Mouse (Mus musculus) mature B cell (primary cell): ENCODE measurements around the gene Spred1.

ENCODE experiments used
- in situ Hi-C: fragments of 300-500 bp; cut with MboI; formaldehyde crosslinking; loops from 2 replicates; pipeline ENCODE4 v1.14.3; 2019

Gene Spred1

DNA sequence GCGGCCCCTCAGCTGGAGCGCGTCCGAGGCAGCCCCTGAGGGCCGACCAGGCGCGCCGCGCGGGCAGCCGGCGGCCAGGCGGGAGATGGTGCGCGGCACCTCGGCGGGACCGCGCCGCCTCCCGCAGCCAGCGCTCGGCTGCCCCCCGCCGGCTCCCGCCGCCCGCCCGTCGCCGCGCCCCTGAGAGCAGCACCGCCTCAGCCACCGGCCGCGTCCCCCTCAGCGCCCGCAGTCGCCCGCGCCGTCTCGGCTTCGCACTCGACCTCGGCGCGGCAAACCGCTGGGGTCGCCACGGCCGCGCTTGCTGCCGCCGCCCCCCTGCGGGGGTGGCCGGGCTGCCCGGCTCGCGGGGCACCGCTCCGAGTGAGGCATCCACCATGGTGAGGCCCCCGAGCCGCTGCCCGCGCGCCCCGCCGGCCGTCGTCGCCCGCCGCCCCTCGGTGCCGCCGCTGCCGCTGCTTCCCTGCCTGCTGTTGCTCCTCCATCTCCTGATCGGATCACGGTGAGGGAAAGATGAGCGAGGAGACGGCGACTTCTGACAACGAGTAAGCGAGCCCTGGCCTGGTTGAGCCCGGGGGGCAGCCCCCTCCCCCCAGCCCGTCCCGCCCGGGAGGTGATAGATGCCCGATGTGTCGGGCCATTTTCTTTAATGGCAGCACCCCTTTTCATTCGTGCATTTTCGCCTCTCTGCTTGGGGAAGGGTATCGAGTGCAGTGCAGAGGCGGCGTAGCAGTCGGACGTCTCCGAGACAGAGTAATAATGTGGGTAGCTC lies at the start of gene Spred1:
Gene Spred1 (plus strand): TSS at position 163 of the 772 bp plus-strand sequence.
- in situ Hi-C loops = no loop called here

- in situ Hi-C loops = no loop called here
Observed at GRCm38 (mm10) chr2:117071596-117071995, 49.6 kb upstream of the Spred1 start.

DNA sequence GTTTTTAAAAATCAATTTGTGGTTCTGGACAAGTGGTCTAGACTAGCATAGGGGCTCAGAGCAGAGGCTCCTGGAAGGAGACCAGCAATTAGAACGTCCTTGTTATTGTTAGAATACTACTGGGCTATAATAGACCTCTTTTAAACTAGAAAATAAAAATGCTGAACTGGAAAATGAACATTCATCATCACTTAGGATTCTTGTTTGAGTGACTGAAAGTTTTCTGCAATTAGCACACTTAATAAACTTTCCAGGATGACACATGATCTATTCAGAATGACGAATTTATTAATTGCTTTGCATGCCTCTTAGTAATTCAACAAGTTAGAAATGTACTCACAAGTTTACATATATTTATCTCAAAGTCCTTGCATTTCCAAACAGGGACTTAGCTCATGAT lies 42.5 kb upstream of the Spred1 start:
- in situ Hi-C loops = no loop called here

DNA sequence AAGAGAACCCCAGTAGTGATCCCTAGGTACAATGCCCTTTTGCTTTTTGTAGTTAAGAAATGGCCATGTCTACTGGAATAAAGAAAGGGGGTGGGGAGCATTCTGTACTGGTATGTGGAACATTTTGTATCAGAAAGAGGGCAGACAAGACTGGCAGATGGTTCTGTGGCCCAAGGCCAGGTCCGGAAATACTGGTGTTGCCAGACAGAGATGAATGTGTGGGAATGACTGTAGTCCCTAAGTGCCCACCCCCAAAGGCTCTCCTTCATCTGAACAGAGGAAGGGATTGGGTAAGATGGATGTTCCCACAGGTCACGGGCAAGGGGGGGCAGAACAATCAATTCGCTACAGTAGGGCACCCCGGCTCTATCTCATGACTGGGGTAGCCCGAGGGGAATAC lies 41.6 kb upstream of the Spred1 start:
- in situ Hi-C loops = no loop called here

- in situ Hi-C loops = no loop called here
Observed at GRCm38 (mm10) chr2:117086002-117086765, 35.0 kb upstream of the Spred1 start.

- in situ Hi-C loops = no loop called here
Observed at GRCm38 (mm10) chr2:117086766-117087457, 34.3 kb upstream of the Spred1 start.

- in situ Hi-C loops = no loop called here
Observed at GRCm38 (mm10) chr2:117087458-117087820, 33.7 kb upstream of the Spred1 start.

GRCm38 (mm10) chr2:117089482-117089881 lies 31.7 kb upstream of the Spred1 start:
- in situ Hi-C loops = no loop called here

GRCm38 (mm10) chr2:117090061-117090460 lies 31.1 kb upstream of the Spred1 start:
- in situ Hi-C loops = no loop called here

DNA sequence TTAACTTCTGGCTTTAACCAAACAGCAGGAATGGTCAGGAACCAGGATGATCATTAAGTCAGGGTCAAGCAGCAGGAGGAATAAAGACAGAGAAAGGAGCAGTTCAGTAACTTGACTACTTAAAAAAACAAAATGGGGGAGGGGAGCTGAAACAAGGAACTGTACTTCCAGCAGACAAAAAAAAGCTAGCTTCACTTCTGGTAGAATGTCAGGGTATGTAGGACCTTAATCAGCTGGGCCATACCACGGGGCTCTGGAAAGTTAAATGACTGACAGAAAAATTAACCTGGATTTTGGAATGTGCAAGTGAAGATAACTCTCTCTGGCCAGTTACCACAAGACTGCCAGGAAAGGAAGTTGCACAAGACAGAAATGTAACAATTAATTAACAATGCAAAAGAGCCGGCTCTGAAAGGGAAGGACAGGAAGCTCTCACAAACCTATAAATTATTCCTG lies 28.2 kb upstream of the Spred1 start:
- in situ Hi-C loops = no loop called here

DNA sequence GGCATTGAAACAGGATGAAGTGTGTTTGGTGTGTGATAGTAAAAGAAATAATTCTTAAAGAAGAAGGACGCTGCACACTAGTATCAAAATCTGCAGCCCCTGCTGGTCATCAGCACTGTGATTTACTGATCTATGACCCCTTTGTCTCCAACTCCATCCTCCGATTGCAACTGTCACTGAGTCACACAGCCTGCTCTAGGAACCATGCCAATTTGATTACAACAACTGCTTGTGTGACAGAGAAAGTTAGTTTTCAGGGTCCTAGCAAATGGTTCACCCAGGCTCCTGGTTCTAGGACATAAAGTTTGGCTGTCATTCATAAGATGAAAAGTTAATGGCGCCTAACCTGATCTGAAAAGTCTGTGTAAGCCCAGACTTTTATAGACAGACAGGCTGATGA lies 25.7 kb upstream of the Spred1 start:
- in situ Hi-C loops = no loop called here

DNA sequence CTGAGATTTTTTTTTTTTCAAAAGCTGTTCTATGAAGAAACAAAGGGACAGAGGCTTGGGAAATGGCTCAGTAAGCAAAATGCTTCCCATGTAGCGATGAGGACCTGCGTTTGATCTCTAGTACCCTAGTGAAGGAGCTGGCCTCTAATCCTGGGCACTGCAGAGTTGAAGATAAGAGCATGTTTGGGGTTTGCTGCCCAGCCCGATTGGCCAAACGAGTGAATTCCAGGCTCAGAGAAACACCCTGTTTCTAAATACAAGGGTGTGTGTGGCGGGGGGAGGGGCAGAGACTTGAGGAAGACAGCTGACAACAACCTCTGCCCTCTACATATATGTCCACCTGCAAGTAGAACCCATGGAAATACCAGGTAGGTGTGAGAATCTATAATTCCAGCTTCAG lies 23.9 kb upstream of the Spred1 start:
- in situ Hi-C loops = no loop called here

- in situ Hi-C loops = no loop called here
Observed at GRCm38 (mm10) chr2:117099316-117099715, 21.9 kb upstream of the Spred1 start.

DNA sequence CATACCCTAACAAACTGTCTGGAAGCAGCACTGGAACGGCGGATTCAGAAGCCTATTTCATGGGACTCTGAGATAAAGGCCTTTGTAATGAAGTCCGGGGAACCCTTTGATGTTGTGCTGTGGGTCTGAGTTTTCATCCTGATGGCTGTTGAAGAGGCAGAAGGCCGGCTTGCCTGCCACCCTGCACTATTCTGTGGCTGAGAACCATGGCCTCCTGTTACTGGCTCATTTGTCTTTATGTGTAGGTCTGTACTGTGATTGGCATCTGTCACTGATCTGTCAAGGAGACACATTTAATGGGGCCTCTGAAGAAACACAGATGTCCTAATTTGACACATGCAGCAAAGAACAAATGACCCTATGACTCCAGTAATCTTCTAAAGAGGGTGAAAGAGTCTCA lies 17.7 kb upstream of the Spred1 start:
- in situ Hi-C loops = no loop called here

GRCm38 (mm10) chr2:117105407-117105806 lies 15.8 kb upstream of the Spred1 start:
- in situ Hi-C loops = no loop called here

- in situ Hi-C loops = no loop called here
Observed at GRCm38 (mm10) chr2:117108059-117108458, 13.1 kb upstream of the Spred1 start.

- in situ Hi-C loops = no loop called here
Observed at GRCm38 (mm10) chr2:117109296-117109695, 11.9 kb upstream of the Spred1 start.

DNA sequence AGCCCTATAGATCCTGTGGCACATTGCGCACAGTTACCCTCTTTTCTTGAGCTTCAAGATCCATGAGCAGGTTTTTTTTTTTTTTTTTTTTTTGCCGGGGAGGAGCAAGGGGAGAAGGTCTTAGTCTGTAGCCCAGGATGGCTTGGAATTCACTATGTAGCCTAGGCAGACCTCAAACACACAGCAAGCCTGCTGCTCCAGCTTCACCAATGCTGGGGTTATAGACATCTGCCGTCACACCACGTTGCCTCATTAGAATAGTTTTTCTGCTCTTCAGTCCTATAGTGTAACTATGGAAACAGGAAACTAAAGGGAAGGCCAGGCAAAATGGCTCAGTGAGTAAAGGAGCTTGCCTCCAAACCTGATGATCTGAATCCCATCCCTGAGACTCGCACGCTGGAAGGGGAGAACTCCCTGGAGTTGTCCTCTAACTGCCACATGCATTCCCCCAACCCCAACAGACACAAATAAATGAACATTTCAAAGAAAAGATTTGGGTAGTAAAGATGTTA lies 10.8 kb upstream of the Spred1 start:
- in situ Hi-C loops = no loop called here

DNA sequence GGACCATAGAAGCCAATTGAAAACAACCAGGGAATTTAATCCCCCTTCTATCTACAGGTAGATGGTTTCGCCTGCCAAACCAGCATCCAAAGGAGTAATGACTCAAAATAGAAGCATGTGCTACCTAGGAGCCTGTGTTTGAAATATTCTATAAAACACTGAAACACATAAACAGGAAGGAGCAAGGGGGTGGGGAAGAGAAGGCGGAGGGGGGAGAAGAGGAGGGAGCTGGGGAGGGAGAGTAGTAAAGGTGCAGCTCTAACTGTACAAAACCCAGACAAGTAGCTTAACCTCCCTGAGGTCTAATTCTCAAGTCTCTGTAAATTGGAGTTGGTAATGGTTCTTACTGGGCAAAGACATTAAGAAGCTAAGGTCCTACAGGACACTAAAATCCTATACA lies 7.9 kb upstream of the Spred1 start:
- in situ Hi-C loops = no loop called here

- in situ Hi-C loops = no loop called here
Observed at GRCm38 (mm10) chr2:117113762-117114161, 7.4 kb upstream of the Spred1 start.

- in situ Hi-C loops = no loop called here
Observed at GRCm38 (mm10) chr2:117118516-117118915, 2.7 kb upstream of the Spred1 start.
